Mouse (Mus musculus): ENCODE data around the gene Tec. TPM values are rescaled to one million over a fixed set of nuclear protein-coding genes. Genes with fewer than 3 reads are reported as not detected.

Tec gene
- total RNA-seq, 2 experiments from 2014 or later, result 2.5 to 5.7 TPM

DNA sequence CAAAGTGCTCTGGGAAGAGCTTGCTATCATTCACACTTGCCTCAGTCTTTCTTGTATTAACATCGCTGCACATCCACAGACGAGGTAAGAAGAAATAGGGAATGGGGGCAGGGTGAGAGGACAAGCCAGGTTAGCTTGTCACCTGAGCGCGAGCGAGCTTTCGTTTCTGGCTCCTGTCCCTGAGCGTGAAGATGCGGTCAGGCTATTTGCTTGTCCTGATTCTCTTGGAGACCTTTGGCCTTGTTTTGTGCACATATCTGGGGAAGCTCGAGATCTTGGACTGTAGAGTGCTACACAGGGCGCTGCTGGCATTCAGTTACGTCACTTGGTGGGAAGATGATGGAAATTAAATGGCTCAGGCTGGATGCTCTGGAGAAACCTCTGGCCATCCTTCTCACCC is 27.0 kb upstream of the Tec start:
- ATAC-seq (replicated peaks; ENCODE audit: low FRiP score, poor library complexity, severe bottlenecking), result no peak

DNA sequence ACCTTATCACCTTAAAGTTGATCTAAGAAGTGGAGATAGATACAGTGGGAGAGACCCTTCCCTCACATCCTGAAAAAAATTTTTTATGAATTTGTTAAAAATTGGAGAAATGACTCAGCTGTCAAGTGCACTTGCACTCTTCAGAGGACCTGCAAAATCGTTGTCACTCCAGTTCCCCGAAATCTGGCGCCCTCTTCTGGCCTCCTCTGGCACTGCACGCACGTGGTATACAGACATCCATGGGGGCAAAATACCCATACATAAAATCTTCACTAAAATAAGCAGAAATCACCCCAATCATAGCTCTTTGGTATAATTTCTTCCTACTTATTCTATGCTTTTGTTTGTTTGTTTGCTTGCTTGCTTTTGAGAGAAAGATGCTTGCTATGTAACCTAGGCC is 25.7 kb upstream of the Tec start:
- no peak for ATAC-seq (replicated peaks; ENCODE audit: low FRiP score, poor library complexity, severe bottlenecking)

DNA sequence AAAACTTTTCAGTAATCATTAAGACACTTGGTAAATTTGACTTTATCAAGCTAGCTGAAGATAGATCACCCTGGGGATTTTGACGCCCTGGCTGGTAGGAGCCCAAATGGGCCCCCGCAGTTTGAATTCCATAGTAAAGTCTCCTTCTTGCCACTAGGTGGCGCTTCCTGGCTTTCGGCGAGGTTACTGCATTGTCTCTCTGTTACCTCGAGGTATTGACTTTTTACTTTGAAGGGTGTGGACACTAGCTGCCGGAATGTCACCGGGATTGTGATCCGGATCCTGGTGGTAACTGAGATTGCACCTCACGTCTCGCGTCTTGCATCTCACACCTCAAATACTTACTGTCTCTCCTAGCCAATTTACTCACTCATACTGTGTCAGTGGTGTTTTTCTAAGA is 23.3 kb upstream of the Tec start:
- ATAC-seq (replicated peaks; ENCODE audit: low FRiP score, poor library complexity, severe bottlenecking), result no peak

DNA sequence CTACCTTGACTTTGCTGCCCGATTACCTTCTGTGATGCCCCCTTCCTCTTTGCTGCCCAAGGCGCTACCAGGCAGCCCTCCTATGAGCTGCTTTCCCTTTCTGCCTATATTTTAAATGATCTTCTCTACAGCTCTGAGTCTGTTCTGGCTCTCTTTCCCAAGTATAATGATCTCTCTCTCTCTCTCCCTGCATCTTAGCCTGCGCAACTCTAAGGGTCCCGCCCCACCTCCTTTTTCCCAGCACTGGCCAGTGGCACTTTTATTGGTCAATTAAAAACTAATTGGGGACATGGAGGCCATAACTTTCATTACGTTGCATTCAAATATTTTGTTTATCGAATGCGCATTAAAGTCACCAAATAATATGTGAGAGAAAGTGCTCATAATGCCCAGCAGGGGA is 20.0 kb upstream of the Tec start:
- ATAC-seq (replicated peaks; ENCODE audit: low FRiP score, poor library complexity, severe bottlenecking), result no peak

DNA sequence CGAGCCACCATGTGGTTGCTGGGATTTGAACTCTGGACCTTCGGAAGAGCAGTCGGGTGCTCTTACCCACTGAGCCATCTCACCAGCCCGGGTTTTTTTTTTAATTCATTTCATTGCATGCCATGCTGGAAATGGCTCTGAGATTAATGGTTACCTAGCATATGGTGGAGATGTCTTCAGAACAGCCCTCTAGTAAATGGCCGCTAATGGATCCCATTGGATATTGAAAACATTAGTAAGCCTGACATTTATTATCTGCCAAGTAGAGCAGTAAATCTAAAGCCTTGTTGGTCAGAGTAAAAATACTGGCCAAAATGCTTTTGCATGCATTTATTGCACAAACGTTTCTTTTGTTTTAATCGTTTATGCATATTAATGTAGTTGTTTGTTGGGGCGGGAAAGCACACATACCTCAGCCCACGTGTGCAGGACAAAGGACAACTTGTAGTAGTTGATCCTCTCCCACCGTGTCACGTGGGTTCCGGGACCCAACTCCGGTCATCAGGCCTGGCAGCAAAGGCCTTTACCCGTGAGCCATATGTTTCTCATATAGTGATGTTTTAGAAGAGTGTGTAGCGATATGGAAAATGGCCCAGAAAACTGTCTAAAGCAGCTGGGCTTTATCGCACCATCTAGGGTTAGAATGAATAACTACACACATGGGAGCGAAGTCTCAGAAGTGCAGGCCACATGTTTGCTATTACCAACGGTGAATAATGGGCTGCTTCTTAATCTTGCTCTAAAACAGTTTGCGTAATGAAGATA is 18.4 kb upstream of the Tec start:
- ATAC-seq (replicated peaks; ENCODE audit: low FRiP score, poor library complexity, severe bottlenecking), result no peak

DNA sequence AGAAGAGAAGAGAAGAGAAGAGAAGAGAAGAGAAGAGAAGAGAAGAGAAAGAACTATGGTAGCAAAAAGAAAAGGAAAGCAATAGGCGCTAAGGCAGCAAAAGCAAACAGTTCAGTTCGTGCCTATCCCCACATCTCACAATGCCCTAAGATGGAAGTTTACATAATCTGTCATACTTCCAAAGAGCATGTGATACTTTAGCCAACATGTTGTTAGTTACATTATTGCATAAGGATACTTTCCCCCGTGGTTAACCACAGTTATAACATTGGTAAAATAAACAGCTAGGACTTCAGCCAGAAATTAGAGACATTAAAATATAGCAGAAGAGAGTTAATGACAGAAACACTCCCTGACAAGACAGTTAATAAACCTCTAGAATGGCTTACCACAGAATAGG is 15.4 kb upstream of the Tec start:
- no peak for ATAC-seq (replicated peaks; ENCODE audit: low FRiP score, poor library complexity, severe bottlenecking)

DNA sequence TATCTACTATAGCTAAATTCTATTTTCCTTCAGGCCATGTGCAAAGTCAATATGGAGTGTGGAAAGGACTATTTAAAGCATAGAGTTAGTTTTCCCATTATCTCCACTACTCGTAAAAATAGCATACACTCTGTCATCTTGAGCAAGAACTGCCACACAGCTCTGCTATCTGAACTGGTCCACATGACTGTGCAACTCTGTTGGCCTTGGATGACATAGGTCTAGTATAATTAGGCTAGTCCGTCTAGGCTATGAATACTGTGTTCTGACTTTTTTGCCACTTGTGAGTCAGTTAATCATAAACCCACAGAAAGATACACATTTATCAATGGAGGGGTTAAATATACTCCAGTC is 14.1 kb upstream of the Tec start:
- no peak for ATAC-seq (replicated peaks; ENCODE audit: low FRiP score, poor library complexity, severe bottlenecking)

DNA sequence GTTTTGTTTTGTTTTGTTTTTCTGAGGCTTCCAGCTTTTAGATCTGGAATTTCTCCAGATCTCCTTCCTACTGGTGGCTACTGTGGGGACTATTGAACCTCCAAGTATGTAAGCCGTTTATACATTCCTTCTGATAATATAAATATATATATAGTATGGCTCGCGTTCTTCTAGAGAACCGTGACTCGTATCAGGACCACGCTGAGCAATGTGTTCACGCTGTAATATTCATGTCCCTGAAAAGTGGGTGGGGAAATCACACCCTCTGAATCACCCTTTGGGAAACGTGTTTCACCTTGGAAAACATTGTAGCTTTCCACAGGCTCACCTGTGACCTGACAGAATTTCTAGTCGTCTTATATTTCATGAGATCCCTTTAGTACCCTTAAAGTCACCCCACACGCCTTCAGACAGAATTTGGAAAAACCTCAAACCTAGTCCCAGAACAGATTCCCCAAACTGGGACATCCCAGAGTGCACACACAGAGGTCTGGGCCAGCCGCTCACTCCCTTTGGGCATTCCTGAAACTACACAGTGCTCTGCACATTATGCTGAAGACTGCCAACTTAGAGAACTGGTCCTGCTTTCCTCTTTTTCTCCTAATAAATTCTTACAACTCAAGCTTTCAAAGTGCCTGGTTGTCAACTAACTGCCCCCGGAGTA is 13.6 kb upstream of the Tec start:
- ATAC-seq (replicated peaks; ENCODE audit: low FRiP score, poor library complexity, severe bottlenecking), result no peak

DNA sequence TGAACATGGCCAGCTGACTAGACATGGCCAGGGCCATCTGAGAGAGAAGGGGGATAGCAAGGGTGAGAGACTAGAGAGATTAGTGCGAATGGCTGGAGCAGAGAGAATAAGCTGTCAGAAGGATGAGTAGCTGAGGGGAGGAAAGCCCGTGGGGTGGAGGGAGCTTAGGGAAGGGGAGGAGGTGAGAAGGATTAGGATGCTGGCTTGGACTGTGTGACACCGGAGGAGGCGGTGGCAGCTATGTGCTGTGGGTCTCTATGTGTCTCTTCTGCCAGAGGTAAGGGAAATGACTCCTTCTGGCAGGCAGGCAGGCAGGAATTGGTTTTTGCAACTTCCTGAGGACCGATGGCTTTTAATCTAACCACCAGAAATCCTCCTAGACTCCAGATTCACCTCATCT is 11.5 kb upstream of the Tec start:
- ATAC-seq (replicated peaks; ENCODE audit: low FRiP score, poor library complexity, severe bottlenecking), result no peak

DNA sequence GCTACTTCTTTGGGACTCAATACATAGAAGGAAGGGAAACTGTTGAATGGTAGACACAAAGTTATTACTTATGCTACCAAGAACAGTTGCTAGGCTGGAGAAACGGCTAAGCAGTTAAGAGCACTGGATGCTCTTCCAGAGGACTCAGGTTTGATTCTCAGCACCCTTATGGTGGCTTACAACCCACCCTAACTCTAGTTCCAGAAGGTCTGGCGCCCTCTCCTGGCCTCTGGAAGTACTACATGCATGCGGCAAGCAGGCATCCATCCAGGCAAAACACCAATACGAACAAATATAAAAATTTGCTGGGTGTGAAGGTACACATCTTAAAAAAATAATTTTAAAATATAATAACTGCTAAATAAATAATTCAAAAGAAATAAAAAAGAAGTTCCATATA is 2.8 kb upstream of the Tec start:
- ATAC-seq (replicated peaks; ENCODE audit: low FRiP score, poor library complexity, severe bottlenecking), result no peak

DNA sequence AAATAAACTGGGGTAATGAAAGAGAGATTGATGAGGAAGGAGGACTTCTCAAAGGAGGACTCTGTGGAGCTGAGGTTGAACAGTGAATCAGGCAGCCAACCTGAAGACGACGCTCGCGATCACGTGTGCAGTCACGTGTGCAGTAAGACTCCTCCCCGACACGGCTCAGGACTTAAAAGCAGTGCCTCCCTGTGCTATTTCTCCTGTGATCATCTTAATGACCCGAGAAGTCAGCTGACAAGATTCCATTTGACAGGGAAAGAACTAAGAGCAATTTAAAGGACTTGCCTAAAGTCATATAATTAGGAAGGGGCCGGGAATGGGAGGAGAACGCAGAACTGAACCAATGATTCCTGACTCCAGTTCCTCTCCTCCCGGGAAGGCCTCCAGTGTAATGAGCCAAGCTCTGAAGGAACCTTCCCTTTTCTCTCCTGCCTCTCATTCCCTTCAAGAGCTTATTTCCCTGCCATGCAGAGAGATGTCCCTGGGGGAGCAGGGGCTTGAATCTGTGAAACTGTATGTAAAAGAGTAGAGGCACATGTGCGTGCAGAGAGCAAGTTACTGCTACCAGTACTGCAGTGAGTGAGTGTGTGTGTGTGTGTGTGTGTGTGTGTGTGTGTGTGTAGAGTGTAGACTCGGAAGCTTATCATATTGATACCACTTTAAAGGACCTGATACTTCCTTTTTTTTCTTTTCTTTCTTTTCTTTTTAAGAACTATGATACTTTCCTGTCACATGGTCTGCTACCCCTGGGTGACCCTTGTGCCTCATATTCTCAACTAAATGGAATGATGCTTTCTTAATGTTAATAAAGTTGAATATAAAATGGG is 1.7 kb upstream of the Tec start:
- ATAC-seq (replicated peaks; ENCODE audit: low FRiP score, poor library complexity, severe bottlenecking), result no peak

DNA sequence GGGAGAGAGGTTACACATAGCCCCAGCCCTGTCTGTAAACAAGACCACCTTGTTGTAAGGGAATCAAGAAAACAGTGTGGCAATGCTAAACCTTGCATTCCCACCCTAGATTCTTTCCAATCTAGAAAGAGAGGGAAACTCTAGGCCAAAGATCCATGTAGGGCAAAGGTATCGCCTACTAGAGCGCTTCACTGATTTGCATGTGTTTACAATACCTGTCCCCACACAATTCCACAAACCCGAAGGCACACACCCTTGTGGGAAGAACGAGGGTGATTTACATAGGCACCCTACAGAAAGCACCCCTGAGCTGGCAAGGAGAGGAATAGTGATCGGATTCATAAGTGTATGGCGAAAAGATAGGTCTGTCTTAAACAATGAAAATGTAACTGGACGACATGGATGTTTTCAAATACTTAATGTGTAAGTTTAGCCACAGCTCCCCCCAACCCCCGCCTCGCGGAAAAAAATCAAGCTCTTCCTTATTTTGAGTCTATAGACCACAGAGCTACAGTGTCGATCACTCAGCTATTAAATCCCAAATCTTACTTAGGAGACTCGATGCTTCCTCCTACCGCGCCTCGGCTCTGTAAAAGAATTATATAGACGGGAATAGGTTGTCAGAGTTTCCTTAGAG is 1.1 kb downstream of the Tec start:
- ATAC-seq (replicated peaks; ENCODE audit: low FRiP score, poor library complexity, severe bottlenecking), result no peak

DNA sequence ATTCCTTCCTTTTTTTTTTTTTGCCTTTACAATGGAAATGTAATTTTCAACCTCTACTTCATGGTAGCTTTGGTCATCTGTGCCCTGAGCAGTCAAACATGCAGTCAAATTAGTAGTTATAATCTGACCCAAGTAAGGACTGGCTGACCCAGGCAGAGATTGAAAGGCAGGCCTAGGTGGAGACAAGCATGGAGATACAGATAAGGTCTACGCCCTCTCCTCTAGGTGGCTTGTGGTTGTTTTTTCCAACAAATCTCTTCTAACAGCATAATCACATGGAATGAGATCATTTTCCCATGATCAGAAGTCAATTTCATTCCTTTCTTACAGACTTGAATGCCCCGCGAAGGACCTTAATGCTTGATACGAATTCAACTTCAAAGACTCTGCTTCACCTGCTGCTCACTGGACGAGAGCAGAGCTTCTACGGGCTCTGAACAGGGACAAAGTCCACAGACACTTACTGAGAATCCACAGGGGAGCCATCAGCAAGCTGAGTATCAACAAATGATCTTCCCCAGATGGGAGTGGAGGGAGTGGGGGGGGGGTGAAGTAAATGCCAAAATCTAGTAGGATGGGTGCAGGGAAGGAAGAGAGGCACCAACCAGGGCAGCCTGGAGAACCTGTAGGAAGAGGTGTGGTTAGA is 1.9 kb downstream of the Tec start:
- ATAC-seq (replicated peaks; ENCODE audit: low FRiP score, poor library complexity, severe bottlenecking), result no peak

DNA sequence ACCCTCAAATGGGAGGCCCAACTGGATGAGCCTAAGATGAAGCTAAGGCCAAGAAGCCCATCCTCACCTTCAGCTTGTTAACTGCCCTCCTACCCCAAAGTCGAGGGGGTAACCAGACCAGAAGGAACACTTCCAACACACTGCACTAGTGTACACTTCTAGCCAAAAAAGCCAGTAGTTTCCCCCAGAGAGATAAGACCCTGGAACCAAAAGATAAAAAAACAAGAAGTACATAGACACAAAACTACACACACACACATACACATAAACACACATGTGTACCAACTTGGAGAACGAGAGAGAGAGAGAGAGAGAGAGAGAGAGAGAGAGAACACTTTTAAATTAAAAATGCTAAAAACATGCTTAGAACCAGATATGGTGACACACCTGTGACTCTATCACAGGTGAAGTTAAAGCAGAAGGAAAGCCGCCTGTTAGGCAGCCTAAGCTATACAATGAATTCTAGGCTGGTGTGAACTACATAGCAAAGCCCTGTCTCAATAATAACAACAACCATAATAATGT is 3.6 kb downstream of the Tec start:
- ATAC-seq (replicated peaks; ENCODE audit: low FRiP score, poor library complexity, severe bottlenecking), result no peak

DNA sequence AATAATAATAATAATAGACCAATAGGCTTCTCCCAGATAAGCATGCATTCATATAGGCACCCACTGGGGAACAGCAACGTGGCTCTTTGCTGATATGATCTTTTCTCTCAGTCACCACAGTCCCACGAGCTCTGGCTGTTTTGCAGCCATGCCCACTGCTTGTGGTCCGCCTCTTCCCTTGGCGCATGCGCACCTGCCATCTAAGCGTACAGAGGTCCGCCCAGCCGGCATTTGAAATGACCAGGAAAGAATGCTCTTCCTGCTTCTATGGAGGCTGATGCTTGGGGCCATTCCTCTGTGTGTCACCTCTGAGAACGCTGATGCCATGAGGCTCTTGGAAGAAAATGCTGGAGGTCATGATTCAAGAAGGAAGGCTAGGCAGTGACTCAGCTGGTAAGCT is 5.1 kb downstream of the Tec start:
- ATAC-seq (replicated peaks; ENCODE audit: low FRiP score, poor library complexity, severe bottlenecking), result no peak

DNA sequence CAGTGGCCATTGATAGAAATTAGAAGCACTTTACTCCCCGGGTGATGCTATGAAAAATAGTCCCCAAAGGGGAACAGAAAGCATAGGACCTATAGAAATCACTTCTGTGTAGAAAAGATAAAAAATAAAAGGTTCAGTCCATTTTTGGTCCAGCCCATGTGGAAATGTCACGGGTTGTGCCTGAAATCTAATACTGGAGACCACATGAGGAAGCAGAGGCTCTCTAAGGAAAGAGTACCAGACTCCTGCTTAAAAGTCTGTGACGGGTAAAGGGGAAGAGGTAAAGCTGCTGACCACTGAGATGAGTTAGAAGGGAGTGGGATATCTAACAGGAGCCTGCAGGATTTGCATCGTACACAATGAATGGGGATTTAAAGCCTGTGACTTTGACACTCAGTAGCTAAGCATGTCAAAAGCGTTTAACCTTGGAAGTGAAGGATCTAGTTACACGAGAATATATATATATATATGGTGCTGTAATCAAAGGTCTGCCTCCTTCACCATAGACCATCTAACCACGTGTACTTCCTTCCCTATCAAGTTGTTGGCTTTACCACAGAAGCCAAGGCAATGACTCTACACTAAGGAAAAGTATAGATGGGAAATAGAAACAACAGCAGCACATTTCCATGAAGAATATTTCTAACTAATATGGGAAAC is 6.4 kb downstream of the Tec start:
- no peak for ATAC-seq (replicated peaks; ENCODE audit: low FRiP score, poor library complexity, severe bottlenecking)

DNA sequence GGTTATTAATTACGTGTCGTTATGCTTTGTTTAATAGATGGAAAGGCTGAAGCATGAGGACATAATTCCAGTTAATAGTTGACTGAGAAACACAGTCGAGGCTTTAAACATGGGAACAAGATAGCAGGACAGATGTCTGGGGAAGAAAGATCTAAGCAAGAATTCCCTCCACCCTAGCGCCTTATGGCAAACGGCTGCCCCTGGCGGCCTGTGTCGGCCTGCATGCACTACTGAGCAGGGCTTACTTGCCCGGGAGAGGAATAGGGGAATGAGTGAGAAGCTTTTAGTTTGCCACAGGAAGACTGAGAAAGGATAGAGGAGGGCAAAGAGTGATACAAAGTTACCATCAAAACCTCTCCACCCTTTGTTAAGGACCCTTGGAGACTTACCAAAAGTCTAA is 7.4 kb downstream of the Tec start:
- ATAC-seq (replicated peaks; ENCODE audit: low FRiP score, poor library complexity, severe bottlenecking), result no peak

DNA sequence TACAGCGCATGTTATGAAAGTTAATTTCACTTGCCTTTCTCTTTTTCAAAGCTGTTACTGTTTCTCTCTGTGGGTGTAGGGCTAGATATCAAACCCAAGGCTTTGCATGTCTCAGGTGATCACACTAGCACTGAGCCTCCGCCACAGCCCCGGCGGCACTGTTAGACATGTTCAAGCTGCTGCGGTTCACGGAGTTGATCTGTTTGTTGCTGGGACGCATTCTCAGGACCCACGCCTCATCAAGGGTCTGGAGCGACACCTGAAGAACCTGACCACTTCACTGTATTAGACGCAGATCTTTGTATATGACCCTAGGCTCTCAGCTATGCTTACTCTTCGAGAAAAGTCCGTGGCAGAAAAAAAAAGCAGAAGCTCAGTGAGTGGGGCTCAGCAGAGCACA is 10.0 kb downstream of the Tec start:
- no peak for ATAC-seq (replicated peaks; ENCODE audit: low FRiP score, poor library complexity, severe bottlenecking)

DNA sequence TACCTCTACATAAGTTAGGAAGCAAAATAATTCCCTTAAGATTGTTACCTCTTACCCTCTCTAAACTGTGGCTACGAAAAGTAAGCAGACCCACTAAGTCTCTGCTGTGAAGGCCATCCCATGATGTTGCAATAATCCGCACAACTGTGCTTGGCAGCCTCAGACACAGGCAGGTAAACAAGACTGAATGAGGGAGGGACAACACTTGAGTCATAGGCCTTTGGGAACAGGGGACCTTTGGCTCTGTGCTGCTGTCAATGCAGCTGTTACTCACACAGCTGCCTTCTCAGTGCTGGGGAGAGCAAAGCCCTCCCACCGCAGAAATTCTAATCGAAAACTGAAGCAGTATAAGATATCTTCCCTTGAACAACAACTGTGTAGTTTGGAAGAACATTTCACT is 10.5 kb downstream of the Tec start:
- ATAC-seq (replicated peaks; ENCODE audit: low FRiP score, poor library complexity, severe bottlenecking), result no peak

Measured in erythroid progenitor cell, adult 5-6 weeks (primary cell).